Comparison of ENCODE assay signal across 9 mouse cellular contexts in genomic region chr16:11069271-11069670, GRCm38 (mm10). TPM values are rescaled to one million over a fixed set of nuclear protein-coding genes. Genes with fewer than 3 reads are reported as not detected.
A peak's percentile ranks its signal among the peaks of the same experiment; 100 is the strongest.
DNase-seq lines count a peak whose midpoint lies in the region; ATAC-seq lines count a peak whose summit lies in the region.
"Had no signal": no experiment of that assay in that cellular context is flagged by ENCODE, and none has a peak within 500 bp of the region (broad histone marks: within the 10 kb centered on the region; RNA-seq: fewer than 3 reads in every experiment).

No protein-coding gene starts in this region.

- 63% methylated on average over 6 of the region's 6 CpGs for WGBS in heart, embryonic 10.5 days
- WGBS in lung, embryonic 16.5 days: 56% methylated on average over 6 of the region's 6 CpGs
- WGBS in intestine, embryonic 14.5 days: 59% methylated on average over 6 of the region's 6 CpGs
- WGBS in neural tube, embryonic 15.5 days: 80% methylated on average over 6 of the region's 6 CpGs

- ATAC-seq in lung, embryonic 16.5 days (ENCODE audit: low read depth): no peak
- no peak for ATAC-seq in intestine, embryonic 14.5 days (replicated peaks; ENCODE audit: low FRiP score, low TSS enrichment, low read depth)
- ATAC-seq in neural tube, embryonic 15.5 days (ENCODE audit: low FRiP score): no peak
- no peak for ATAC-seq in frontal cortex, adult (ENCODE audit: low TSS enrichment)

- peaks cover 36% of the 10 kb centered on the region for H3K36me3 ChIP-seq in heart, embryonic 10.5 days
- H3K36me3 ChIP-seq in lung, embryonic 16.5 days (ENCODE audit: control insufficient read depth, insufficient read depth, low read length): peaks cover 12% of the 10 kb centered on the region
- peaks cover 40% of the 10 kb centered on the region for H3K36me3 ChIP-seq in intestine, embryonic 14.5 days (ENCODE audit: control insufficient read depth, insufficient read depth, low read length)
- peaks cover 31% of the 10 kb centered on the region for H3K36me3 ChIP-seq in neural tube, embryonic 15.5 days

- DNase-seq in heart, embryonic 10.5 days (ENCODE audit: low spot score): no peak
- DNase-seq in heart, postnatal 4 days: no peak
- DNase-seq in lung, postnatal 10 days: no peak
- DNase-seq in intestine, embryonic 14.5 days (ENCODE audit: low spot score): no peak
- no peak for DNase-seq in adrenal gland, postnatal 36 days

- peak overlapping the region; percentile 19; the same call in 1 of the 2 replicates for H3K27ac ChIP-seq in heart, embryonic 10.5 days
- peak overlapping the region; percentile 62 for H3K27ac ChIP-seq in lung, embryonic 16.5 days (ENCODE audit: low read length)
- peak overlapping the region; percentile 54; the same call in 1 of the 2 replicates for H3K27ac ChIP-seq in intestine, embryonic 14.5 days (ENCODE audit: low read depth)
- no peak overlapping the region for H3K27ac ChIP-seq in neural tube, embryonic 15.5 days (replicated peaks)
- H3K27ac ChIP-seq: embryonic facial prominence, embryonic 12.5 days had no signal

- H3K4me3 ChIP-seq in heart, embryonic 10.5 days: 0 out of 2 replicates have a peak overlapping the region, but pooled peaks have one; percentile 3
- H3K4me3 ChIP-seq in lung, embryonic 16.5 days (ENCODE audit: low read length): no peak overlapping the region
- no peak overlapping the region for H3K4me3 ChIP-seq in intestine, embryonic 14.5 days (ENCODE audit: low read depth, low read length)
- H3K4me3 ChIP-seq in neural tube, embryonic 15.5 days (replicated peaks): no peak overlapping the region
- H3K4me3 ChIP-seq: embryonic facial prominence, embryonic 12.5 days had no signal

- H3K9ac ChIP-seq in lung, embryonic 16.5 days (ENCODE audit: low read length): no peak overlapping the region
- H3K9ac ChIP-seq in intestine, embryonic 14.5 days (ENCODE audit: low read length): 0 out of 2 replicates have a peak overlapping the region, but pooled peaks have one; percentile 3
- H3K9ac ChIP-seq in neural tube, embryonic 15.5 days (replicated peaks): no peak overlapping the region
- H3K9ac ChIP-seq: embryonic facial prominence, embryonic 12.5 days had no signal

- H3K4me1 ChIP-seq in heart, embryonic 10.5 days: peaks cover 51% of the 10 kb centered on the region
- peaks cover 38% of the 10 kb centered on the region for H3K4me1 ChIP-seq in lung, embryonic 16.5 days (replicated peaks; ENCODE audit: control insufficient read depth, insufficient read depth, low read length)
- peaks cover 38% of the 10 kb centered on the region for H3K4me1 ChIP-seq in intestine, embryonic 14.5 days (replicated peaks; ENCODE audit: control insufficient read depth, insufficient read depth, low read length)
- peaks cover 75% of the 10 kb centered on the region for H3K4me1 ChIP-seq in neural tube, embryonic 15.5 days

- no peaks in the 10 kb centered on the region for H3K9me3 ChIP-seq in heart, embryonic 10.5 days
- no peaks in the 10 kb centered on the region for H3K9me3 ChIP-seq in lung, embryonic 16.5 days (ENCODE audit: control insufficient read depth, low read length)
- no peaks in the 10 kb centered on the region for H3K9me3 ChIP-seq in intestine, embryonic 14.5 days (ENCODE audit: control insufficient read depth, low read length)
- no peaks in the 10 kb centered on the region for H3K9me3 ChIP-seq in neural tube, embryonic 15.5 days (replicated peaks)
- H3K9me3 ChIP-seq: embryonic facial prominence, embryonic 12.5 days had no signal

- H3K4me2 ChIP-seq in lung, embryonic 16.5 days (ENCODE audit: low read depth, low read length): no peak overlapping the region
- H3K4me2 ChIP-seq in intestine, embryonic 14.5 days (ENCODE audit: low read length): peak overlapping the region; percentile 13
- peak overlapping the region; percentile 31 for H3K4me2 ChIP-seq in neural tube, embryonic 15.5 days

- no peaks in the 10 kb centered on the region for H3K27me3 ChIP-seq in heart, embryonic 10.5 days (ENCODE audit: insufficient read depth, poor library complexity, severe bottlenecking)
- no peaks in the 10 kb centered on the region for H3K27me3 ChIP-seq in lung, embryonic 16.5 days (ENCODE audit: control insufficient read depth, insufficient read depth, low read depth, low read length)
- H3K27me3 ChIP-seq in intestine, embryonic 14.5 days (replicated peaks; ENCODE audit: control insufficient read depth, insufficient read depth, low read length): no peaks in the 10 kb centered on the region
- no peaks in the 10 kb centered on the region for H3K27me3 ChIP-seq in neural tube, embryonic 15.5 days (replicated peaks)
- H3K27me3 ChIP-seq: embryonic facial prominence, embryonic 12.5 days had no signal

RNA-seq across cellular contexts. Expression of gene Litaf, which starts 3.3 kb away (rescaled TPM):
- 60.8 and 68.7 TPM in 2 replicates for polyA plus RNA-seq in heart, embryonic 10.5 days (2016; fragmentation: Nextera tagmentation; extraction: Ambion mirVana)
- total RNA-seq in heart, postnatal 4 days (2021): 10 to 100 TPM; 50.0 to 60.4 TPM
- polyA plus RNA-seq in lung, embryonic 16.5 days (2015; fragmentation: Nextera tagmentation; extraction: Ambion mirVana): 110 and 111 TPM in 2 replicates
- 106 and 112 TPM in 2 replicates for polyA plus RNA-seq in intestine, embryonic 14.5 days (2014; fragmentation: Nextera tagmentation; extraction: Ambion mirVana)
- polyA plus RNA-seq in neural tube, embryonic 15.5 days (2015; fragmentation: Nextera tagmentation; extraction: Ambion mirVana): 26.1 and 39.5 TPM in 2 replicates
- total RNA-seq in adrenal gland, postnatal 36 days (2021): 10 to 100 TPM; 47.4 to 51.1 TPM

RNA-seq across cellular contexts. Expression of gene Snn, which starts 8.5 kb away (rescaled TPM):
- polyA plus RNA-seq in heart, embryonic 10.5 days (2016; fragmentation: Nextera tagmentation; extraction: Ambion mirVana): 37.2 and 38.3 TPM in 2 replicates
- 10 to 100 TPM; 52.5 to 56.6 TPM for total RNA-seq in heart, postnatal 4 days (2021)
- polyA plus RNA-seq in lung, embryonic 16.5 days (2015; fragmentation: Nextera tagmentation; extraction: Ambion mirVana): 42.9 and 46.1 TPM in 2 replicates
- 33.7 and 42.8 TPM in 2 replicates for polyA plus RNA-seq in intestine, embryonic 14.5 days (2014; fragmentation: Nextera tagmentation; extraction: Ambion mirVana)
- polyA plus RNA-seq in neural tube, embryonic 15.5 days (2015; fragmentation: Nextera tagmentation; extraction: Ambion mirVana): 104 and 107 TPM in 2 replicates
- total RNA-seq in adrenal gland, postnatal 36 days (2021): 10 to 100 TPM; 13.8 to 14.4 TPM
